In genomic region chr10:56228568-56229209, GRCm38 (mm10) we compare ENCODE assay signal across 8 mouse cellular contexts. TPM values are rescaled to one million over a fixed set of nuclear protein-coding genes. Genes with fewer than 3 reads are reported as not detected.
A peak's percentile ranks its signal among the peaks of the same experiment; 100 is the strongest.
DNase-seq lines count a peak whose midpoint lies in the region; ATAC-seq and TF ChIP-seq lines count a peak whose summit lies in the region.

Gene Tbc1d32 (minus strand): TSS chr10:56228689.

- WGBS in heart, embryonic 11.5 days (ENCODE audit: insufficient replicate concordance) = 3% methylated on average over 42 of the region's 42 CpGs
- WGBS in kidney, embryonic 16.5 days = 3% methylated on average over 42 of the region's 42 CpGs
- WGBS in liver, adult 2 months = 3% methylated on average over 42 of the region's 42 CpGs

- H3K27me3 ChIP-seq in erythroblast, embryonic 14.5 days (ENCODE audit: control insufficient read depth) = no peaks in the 10 kb centered on the region
- no peaks in the 10 kb centered on the region for H3K27me3 ChIP-seq in heart, embryonic 11.5 days (ENCODE audit: control insufficient read depth, insufficient read depth, low read length)
- no peaks in the 10 kb centered on the region for H3K27me3 ChIP-seq in kidney, embryonic 16.5 days (ENCODE audit: insufficient read depth, low read length)
- H3K27me3 ChIP-seq in liver, adult 2 months (ENCODE audit: control insufficient read depth, insufficient read depth, low read length) = no peaks in the 10 kb centered on the region
- no peaks in the 10 kb centered on the region for H3K27me3 ChIP-seq in myocyte (ENCODE audit: control insufficient read depth, insufficient read depth, insufficient read length)
- no peaks in the 10 kb centered on the region for H3K27me3 ChIP-seq in splenic B cell, adult 2 months (ENCODE audit: control insufficient read depth, insufficient read depth, low read length, poor library complexity, severe bottlenecking)

- H3K36me3 ChIP-seq in erythroblast, embryonic 14.5 days (ENCODE audit: control insufficient read depth) = no peaks in the 10 kb centered on the region
- H3K36me3 ChIP-seq in heart, embryonic 11.5 days (ENCODE audit: control insufficient read depth, insufficient read depth, low read length) = no peaks in the 10 kb centered on the region
- H3K36me3 ChIP-seq in kidney, embryonic 16.5 days (ENCODE audit: insufficient read depth, low read length) = no peaks in the 10 kb centered on the region
- H3K36me3 ChIP-seq in liver, adult 2 months (ENCODE audit: control insufficient read depth, insufficient read depth, low read length) = no peaks in the 10 kb centered on the region
- H3K36me3 ChIP-seq in myocyte (ENCODE audit: control insufficient read depth, insufficient read depth) = no peaks in the 10 kb centered on the region
- H3K36me3 ChIP-seq in splenic B cell, adult 2 months (ENCODE audit: control insufficient read depth, insufficient read depth, low read length, poor library complexity, severe bottlenecking) = no peaks in the 10 kb centered on the region

- H3K4me2 ChIP-seq in heart, embryonic 11.5 days = peak within 1 kb of the TSS; percentile 72
- peak within 1 kb of the TSS; percentile 74 for H3K4me2 ChIP-seq in kidney, embryonic 16.5 days (replicated peaks; ENCODE audit: low read depth, low read length)
- peak within 1 kb of the TSS; percentile 75 for H3K4me2 ChIP-seq in myocyte (ENCODE audit: low read depth)

- TF ChIP-seq CTCF in brain, embryonic 14.5 days (IDR thresholded peaks at IDR 0.05; ENCODE audit: borderline replicate concordance, extremely low read depth, insufficient read depth, insufficient read length) = no peak
- no peak for TF ChIP-seq CTCF in liver, adult 2 months (IDR thresholded peaks at IDR 0.05; ENCODE audit: low read depth, low read length)

- H3K27ac ChIP-seq in heart, embryonic 11.5 days (ENCODE audit: low read depth, low read length) = peak within 1 kb of the TSS; percentile 68
- H3K27ac ChIP-seq in kidney, embryonic 16.5 days (ENCODE audit: low read length) = peak within 1 kb of the TSS; percentile 89
- peak within 1 kb of the TSS; percentile 73 for H3K27ac ChIP-seq in liver, adult 2 months (replicated peaks; ENCODE audit: insufficient read depth, low read depth, low read length)

- H3K79me2 ChIP-seq in liver, adult 2 months (ENCODE audit: control insufficient read depth, insufficient read depth, low read length) = no peaks in the 10 kb centered on the region
- H3K79me2 ChIP-seq in myocyte (ENCODE audit: control insufficient read depth, insufficient read depth) = no peaks in the 10 kb centered on the region

- H3K9me3 ChIP-seq in erythroblast, embryonic 14.5 days (ENCODE audit: control insufficient read depth, low read length) = no peaks in the 10 kb centered on the region
- H3K9me3 ChIP-seq in heart, embryonic 11.5 days (replicated peaks; ENCODE audit: control insufficient read depth, low read length) = no peaks in the 10 kb centered on the region
- H3K9me3 ChIP-seq in kidney, embryonic 16.5 days (ENCODE audit: low read length) = no peaks in the 10 kb centered on the region

- peak; percentile 42; the same call in 1 of the 2 replicates for TF ChIP-seq POLR2A in brain, embryonic 14.5 days (IDR thresholded peaks at IDR 0.05; ENCODE audit: borderline replicate concordance, extremely low read depth, insufficient read depth, insufficient read length, poor library complexity, severe bottlenecking)
- TF ChIP-seq POLR2A in liver, adult 2 months (IDR thresholded peaks at IDR 0.05; ENCODE audit: extremely low read depth, insufficient read depth, low read length) = 0 out of 2 replicates have a peak, but pooled peaks have one; percentile 24
- TF ChIP-seq POLR2A in myocyte (IDR thresholded peaks at IDR 0.05; ENCODE audit: insufficient read length, low read depth) = peak; percentile 82

- peak; percentile 94 for DNase-seq in A20 (ENCODE audit: low read depth, low spot score)
- DNase-seq in brain, embryonic 14.5 days (ENCODE audit: low read depth) = peak; percentile 97
- DNase-seq in liver, adult 2 months (ENCODE audit: extremely low read depth, low read depth, low spot score) = peak; percentile 78
- DNase-seq in splenic B cell, adult 2 months (ENCODE audit: low read depth, low spot score) = peak; percentile 90

- ATAC-seq in heart, embryonic 11.5 days (replicated peaks; ENCODE audit: insufficient number of reproducible peaks, low FRiP score, low TSS enrichment) = peak; percentile 97
- ATAC-seq in kidney, embryonic 16.5 days (ENCODE audit: low FRiP score, low TSS enrichment) = peak; percentile 99

- peak within 1 kb of the TSS; percentile 59; the same call in 1 of the 2 replicates for H3K9ac ChIP-seq in heart, embryonic 11.5 days (ENCODE audit: low read depth, low read length)
- H3K9ac ChIP-seq in kidney, embryonic 16.5 days (replicated peaks; ENCODE audit: low read length) = peak within 1 kb of the TSS; percentile 77
- H3K9ac ChIP-seq in liver, adult 2 months (ENCODE audit: low read depth, low read length) = peak within 1 kb of the TSS; percentile 65

- peak within 1 kb of the TSS; percentile 3 for H3ac ChIP-seq in myocyte (ENCODE audit: control insufficient read depth, insufficient read length)

- peak within 1 kb of the TSS; percentile 75 for H3K4me3 ChIP-seq in erythroblast, embryonic 14.5 days (replicated peaks)
- H3K4me3 ChIP-seq in heart, embryonic 11.5 days (ENCODE audit: low read depth, low read length) = peak within 1 kb of the TSS; percentile 46
- H3K4me3 ChIP-seq in kidney, embryonic 16.5 days (ENCODE audit: low read length) = peak within 1 kb of the TSS; percentile 71
- H3K4me3 ChIP-seq in liver, adult 2 months (ENCODE audit: insufficient read depth, low read depth, low read length) = peak within 1 kb of the TSS; percentile 90
- H3K4me3 ChIP-seq in myocyte = peak within 1 kb of the TSS; percentile 39

- H3K4me1 ChIP-seq in erythroblast, embryonic 14.5 days (ENCODE audit: control insufficient read depth) = peaks cover 14% of the 10 kb centered on the region
- H3K4me1 ChIP-seq in heart, embryonic 11.5 days (ENCODE audit: control insufficient read depth, insufficient read depth, low read length) = peaks cover 4% of the 10 kb centered on the region
- H3K4me1 ChIP-seq in kidney, embryonic 16.5 days (ENCODE audit: insufficient read depth, low read length) = peaks cover 5% of the 10 kb centered on the region
- H3K4me1 ChIP-seq in liver, adult 2 months (ENCODE audit: control insufficient read depth, insufficient read depth, low read length) = peaks cover 3% of the 10 kb centered on the region; the same call in 1 of the 2 replicates

TF ChIP-seq in myocyte, 11 proteins besides CTCF, POLR2A, EP300 and RAD21:
- TF ChIP-seq USF1 (IDR thresholded peaks at IDR 0.05; ENCODE audit: low read depth) = no peak
- peak; percentile 82 for TF ChIP-seq POLR2AphosphoS2 (IDR thresholded peaks at IDR 0.05; ENCODE audit: insufficient read length, low read depth)
- no peak for TF ChIP-seq CEBPB (IDR thresholded peaks at IDR 0.05; ENCODE audit: insufficient read depth, poor library complexity, severe bottlenecking)
- TF ChIP-seq SRF (IDR thresholded peaks at IDR 0.05; ENCODE audit: control insufficient read depth, insufficient read length, low read depth) = peak; percentile 31
- TF ChIP-seq MYOG (IDR thresholded peaks at IDR 0.05; ENCODE audit: control insufficient read depth in 1 of 3, insufficient read depth in 1 of 3, insufficient read length in 2 of 3, low read depth in 2 of 3) = peak in 2 of 3 experiments; percentile 25 to 27
- no peak for TF ChIP-seq TCF3 (IDR thresholded peaks at IDR 0.05; ENCODE audit: insufficient read length, low read depth)
- TF ChIP-seq REST (IDR thresholded peaks at IDR 0.05; ENCODE audit: insufficient read depth, insufficient read length) = no peak
- no peak for TF ChIP-seq TCF12 (IDR thresholded peaks at IDR 0.05; ENCODE audit: insufficient read depth, poor library complexity, severe bottlenecking)
- no peak for TF ChIP-seq E2F4 (IDR thresholded peaks at IDR 0.05; ENCODE audit: insufficient read depth)
- TF ChIP-seq MYOD1 (IDR thresholded peaks at IDR 0.05; ENCODE audit: control insufficient read depth in 1 of 3, insufficient read length in 2 of 3, low read depth in 2 of 3) = peak in 1 of 3 experiments; percentile 5
- TF ChIP-seq MAX (IDR thresholded peaks at IDR 0.05; ENCODE audit: low read depth) = no peak
TF ChIP-seq in myocyte: peak in this region for 4.

RNA-seq across cellular contexts. Expression of gene Tbc1d32, which starts in this region (rescaled TPM):
- 2.4 and 3.0 TPM in 2 replicates for polyA plus RNA-seq in brain, embryonic 14.5 days (2012; rRNA removed)
- polyA plus RNA-seq in erythroblast, embryonic 14.5 days (2012) = not detected in 2 replicates
- 2.5 TPM in 2 replicates for polyA plus RNA-seq in heart, embryonic 11.5 days (2014; fragmentation: Nextera tagmentation; extraction: Ambion mirVana)
- 3.9 and 4.5 TPM in 2 replicates for polyA plus RNA-seq in kidney, embryonic 16.5 days (2015; fragmentation: Nextera tagmentation; extraction: Ambion mirVana)
- total RNA-seq in liver, adult 2 months (2014; rRNA removed) = 6.3 and 7.5 TPM in 2 replicates
- polyA plus RNA-seq in liver, adult 2 months (2012; rRNA removed) = 0.59 and 0.62 TPM in 2 replicates
- polyA plus RNA-seq in myocyte (2012; fragmentation: generic; extraction: Trizol) = 1.0 TPM

Comparison
In these comparisons a context has a peak if more than half of its experiments do, and no peak if none do; other contexts are left out.
1. Peak in every context shown above with its lines: DNase-seq, ATAC-seq, H3K4me3 ChIP-seq and H3K27ac ChIP-seq.
2. POLR2A ChIP-seq: peak in every context shown above with its lines; median percentile 82 in myocyte; 42 in brain, embryonic 14.5 days; 24 in liver, adult 2 months.
3. H3K4me3 ChIP-seq: peak in every context shown above with its lines; median percentile 90 in liver, adult 2 months; 75 in erythroblast, embryonic 14.5 days; 71 in kidney, embryonic 16.5 days; 46 in heart, embryonic 11.5 days; 39 in myocyte.